Mouse (Mus musculus): Measurements from ENCODE around the gene Cmtm3.

Gene Cmtm3

DNA sequence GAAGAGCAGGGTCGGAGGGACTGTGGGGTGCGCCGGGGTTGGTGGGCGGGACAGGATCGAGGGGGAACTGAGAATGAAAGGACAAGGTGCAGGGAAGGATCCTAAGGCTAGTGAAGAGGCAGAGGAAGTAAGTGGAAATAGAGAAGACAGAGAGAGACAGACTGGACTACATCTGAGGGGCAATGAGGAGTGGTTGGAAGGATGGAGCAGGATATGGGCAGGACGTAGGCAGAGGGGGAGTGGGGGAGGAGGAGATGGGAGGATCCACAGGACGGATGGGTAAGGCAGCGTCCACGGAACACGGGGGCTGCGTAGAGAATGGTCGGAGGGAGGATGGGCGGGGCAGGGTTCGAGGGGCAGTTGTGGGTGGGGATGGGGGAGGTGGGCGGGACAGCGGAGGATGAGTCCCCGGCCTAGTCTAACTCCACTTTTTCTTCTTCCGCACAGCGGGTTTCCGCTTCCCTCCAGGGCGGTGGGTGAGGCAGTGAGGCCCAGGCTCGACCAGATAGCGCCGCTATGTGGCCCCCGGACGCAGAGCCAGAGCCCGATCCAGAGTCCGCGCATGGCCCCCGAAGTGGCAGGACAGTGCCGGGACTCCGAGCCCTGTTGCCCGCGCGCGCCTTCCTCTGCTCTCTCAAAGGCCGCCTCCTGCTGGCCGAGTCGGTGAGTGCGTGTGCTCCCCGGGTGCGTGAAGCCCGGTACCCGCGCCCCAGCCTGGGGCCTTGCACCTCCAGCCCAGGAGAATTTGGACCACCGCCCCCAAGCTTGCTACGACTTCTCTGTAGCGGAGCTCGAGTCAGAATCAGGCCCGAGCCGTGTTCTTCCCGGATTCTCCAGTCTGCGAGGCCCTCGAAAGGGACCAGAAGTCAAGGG, 1.3 kb downstream of the Cmtm3 start:
- TF ChIP-seq GATA4 (IDR thresholded peaks at IDR 0.05; ENCODE audit: insufficient replicate concordance, low read length), result peak; percentile 60; the same call in 1 of the 2 replicates

DNA sequence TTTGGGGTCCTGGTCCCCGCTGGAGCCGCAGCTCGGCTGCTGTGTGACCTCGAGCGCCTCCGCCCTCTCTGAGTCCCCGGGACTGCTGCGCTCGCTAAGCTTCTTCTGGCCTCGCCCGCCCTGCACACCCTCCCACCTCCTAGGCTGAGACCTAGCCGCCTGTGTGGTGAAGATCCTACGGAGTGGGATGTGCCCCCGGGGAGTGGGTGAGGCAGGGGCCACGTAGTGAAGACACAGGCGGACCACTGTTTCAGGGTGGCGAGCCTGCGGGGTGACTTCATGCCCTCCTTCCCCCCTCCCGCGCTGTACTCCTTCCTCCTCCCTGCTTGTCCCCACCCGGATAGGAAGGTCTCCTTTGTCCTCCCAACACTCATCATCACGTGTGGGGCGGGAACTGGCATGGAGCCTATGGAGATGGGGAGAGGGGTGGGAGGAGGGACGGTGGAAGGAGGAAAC, 1.9 kb downstream of the Cmtm3 start:
- no peak for TF ChIP-seq GATA4 (IDR thresholded peaks at IDR 0.05; ENCODE audit: insufficient replicate concordance, low read length)

DNA sequence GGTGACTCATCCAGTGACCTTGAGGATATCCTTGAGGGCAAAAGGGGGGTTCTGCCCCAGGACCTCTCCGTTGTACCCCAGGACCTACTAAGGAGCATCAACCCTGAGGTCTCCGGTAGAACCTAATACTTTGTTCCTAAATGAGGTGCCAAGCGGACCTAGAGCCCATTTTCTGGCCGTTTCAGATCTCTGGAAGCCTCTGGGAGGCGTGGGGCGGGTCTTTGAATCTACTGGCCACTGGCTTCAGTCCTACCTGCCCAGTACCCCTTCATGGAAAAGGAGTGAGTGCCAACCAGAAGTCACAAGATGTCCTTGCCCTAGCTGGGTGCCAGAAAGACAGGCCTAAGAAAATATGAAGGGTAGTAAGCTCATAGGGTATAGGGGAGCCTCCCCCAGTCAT, 2.5 kb downstream of the Cmtm3 start:
- TF ChIP-seq GATA4 (IDR thresholded peaks at IDR 0.05; ENCODE audit: insufficient replicate concordance, low read length), result no peak

DNA sequence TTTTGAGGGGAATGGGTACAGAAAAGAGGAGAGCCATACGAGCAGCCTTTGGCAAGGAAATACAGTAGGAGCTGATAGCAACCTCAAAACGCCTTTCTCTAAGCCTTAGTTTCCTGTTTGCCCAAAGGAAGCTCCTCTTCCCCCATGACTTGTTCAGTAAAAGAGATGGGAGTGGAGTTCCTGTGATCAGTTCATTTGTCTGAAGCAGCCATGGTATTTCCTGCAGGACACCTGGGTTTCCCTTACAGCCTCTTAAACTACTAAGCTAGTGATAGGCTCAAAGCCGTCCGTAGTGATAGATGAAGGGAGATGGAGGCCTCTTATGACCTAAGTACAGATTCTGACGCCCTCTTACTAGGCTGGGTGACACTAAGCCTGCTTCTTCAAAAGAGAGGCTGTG, 3.2 kb downstream of the Cmtm3 start:
- TF ChIP-seq GATA4 (IDR thresholded peaks at IDR 0.05; ENCODE audit: insufficient replicate concordance, low read length), result 0 out of 2 replicates have a peak, but pooled peaks have one; percentile 9

DNA sequence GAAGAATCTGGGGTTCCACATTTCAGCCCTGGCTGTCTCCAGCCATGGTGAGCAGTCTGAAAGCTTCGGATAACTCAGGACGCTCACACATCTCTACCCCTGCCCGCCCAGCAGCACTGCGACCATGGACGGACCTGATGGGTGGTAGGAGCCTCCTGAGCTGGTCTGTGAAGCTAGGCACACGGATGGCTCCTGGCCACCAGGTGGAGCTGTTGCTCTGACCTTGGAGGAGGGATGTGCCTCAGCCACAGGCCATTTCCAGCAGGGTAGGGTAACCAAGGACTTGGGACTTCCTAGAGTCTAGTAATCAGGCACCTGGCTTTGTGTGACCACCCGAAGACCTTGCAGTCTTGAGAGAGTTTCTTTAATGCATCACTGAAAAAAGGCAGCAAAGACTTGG, 4.7 kb downstream of the Cmtm3 start:
- TF ChIP-seq GATA4 (IDR thresholded peaks at IDR 0.05; ENCODE audit: insufficient replicate concordance, low read length), result no peak

DNA sequence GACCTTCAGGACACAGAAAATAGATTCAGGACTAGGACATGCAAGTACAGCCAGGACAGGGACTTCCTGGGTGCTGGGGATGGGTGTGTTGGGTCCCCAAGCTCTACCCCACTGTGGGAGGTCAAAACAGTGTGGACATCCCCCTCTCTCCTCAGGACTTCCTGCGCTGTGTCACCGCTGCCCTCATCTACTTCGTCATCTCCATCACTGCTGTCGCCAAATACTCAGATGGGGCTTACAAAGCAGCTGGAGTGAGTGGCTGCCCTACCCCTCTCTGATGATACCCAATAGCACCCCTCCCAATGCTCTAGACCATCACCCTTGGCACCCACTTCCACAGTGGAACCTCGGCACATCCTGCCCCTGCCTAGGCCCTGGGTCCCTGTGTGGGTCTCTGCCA, 5.4 kb downstream of the Cmtm3 start:
- TF ChIP-seq GATA4 (IDR thresholded peaks at IDR 0.05; ENCODE audit: insufficient replicate concordance, low read length), result no peak

DNA sequence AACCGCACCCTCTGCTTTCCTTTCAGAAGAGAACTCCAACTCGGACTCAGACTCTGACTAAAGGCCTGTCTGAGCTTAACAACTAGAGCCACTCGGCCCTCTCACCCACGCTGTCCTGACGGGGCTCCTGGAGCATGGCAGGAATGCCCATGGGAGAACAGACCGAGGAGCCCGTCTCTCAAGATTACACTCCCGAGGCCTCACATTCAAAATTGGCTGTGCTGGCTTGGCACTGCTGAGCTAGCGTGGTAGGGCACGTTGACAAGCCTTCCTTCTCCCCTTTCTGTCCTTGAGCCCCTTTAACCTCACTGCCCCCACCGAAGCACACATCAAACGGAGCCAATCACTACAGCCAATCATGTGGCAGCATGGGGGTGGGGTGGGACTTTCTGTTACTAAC, 7.5 kb downstream of the Cmtm3 start:
- TF ChIP-seq GATA4 (IDR thresholded peaks at IDR 0.05; ENCODE audit: insufficient replicate concordance, low read length), result no peak

DNA sequence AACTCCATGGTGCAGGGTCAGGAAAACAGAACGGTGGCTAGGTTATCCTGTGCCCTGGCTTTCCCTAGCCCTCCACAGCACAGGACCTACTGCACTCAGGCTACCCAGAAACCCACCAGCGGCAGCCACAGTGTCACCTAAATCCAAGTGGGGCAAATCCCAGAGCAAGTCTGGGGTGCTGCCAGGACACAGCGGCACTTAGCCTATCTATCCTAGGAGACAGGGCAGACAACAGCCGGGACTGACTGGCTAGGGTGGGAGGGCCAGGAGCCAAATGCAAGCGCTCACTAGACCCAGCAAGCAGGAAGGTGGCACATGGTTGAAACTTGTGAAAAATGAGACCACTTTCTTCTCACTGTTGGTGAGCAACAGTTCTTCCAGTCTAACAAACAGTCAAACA, 9.8 kb downstream of the Cmtm3 start:
- TF ChIP-seq GATA4 (IDR thresholded peaks at IDR 0.05; ENCODE audit: insufficient replicate concordance, low read length), result no peak

DNA sequence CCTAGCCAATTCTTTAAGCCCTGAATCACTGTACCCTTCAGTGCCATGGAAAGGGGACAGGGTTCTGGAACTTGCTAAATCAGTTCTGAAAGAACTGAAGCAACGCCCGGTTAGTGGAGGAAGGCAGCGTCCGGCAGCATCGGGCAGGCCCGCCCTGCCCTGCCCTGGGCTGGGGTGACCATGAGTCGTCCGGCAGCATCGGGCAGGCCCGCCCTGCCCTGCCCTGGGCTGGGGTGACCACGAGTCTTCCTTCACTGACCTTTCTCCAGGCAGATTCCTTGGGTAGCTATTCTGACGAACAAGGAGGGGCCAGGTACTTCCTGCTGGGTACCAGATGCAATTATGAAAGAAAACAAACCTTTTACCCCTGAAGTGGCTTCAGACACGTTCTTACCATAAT, 10.8 kb downstream of the Cmtm3 start:
- no peak for TF ChIP-seq GATA4 (IDR thresholded peaks at IDR 0.05; ENCODE audit: insufficient replicate concordance, low read length)

DNA sequence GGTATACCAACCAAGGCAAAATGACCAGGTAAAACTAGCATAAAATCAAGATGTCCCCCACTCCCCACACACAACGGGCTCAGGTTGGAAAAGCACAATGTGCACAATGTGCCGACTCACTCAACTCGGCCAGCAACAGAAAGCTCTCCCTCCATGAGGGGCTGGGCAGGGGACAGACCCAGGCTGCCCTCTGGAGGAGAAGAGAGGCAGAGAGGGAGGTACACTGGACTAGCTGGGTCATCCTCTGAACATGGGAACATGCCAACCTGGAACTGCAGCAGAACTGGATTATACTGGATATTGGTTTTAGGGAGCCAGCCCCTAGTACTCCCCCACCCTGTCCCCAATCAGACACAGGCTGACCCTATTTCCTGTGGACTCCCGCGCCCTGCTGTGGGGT, 14.0 kb downstream of the Cmtm3 start:
- no peak for TF ChIP-seq GATA4 (IDR thresholded peaks at IDR 0.05; ENCODE audit: insufficient replicate concordance, low read length)

DNA sequence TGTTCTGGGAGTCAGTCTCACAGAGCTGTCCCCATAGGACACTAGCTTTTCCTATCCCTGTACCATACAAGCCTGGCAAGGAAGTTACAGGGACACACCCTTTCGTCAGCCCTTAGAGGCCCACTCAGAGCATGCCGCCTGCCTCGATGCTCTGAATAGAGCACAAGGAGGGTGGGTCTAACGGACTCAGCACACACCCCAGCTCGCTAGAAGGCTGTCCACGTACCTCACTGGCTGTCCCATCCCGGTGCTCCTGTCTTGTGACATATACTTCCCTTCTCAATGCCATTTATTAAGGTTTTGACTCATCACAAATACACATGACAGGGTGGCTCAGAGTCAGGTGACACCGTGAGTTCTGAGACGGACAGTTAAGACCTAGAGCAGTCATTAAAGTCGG, 15.3 kb downstream of the Cmtm3 start:
- no peak for TF ChIP-seq GATA4 (IDR thresholded peaks at IDR 0.05; ENCODE audit: insufficient replicate concordance, low read length)

DNA sequence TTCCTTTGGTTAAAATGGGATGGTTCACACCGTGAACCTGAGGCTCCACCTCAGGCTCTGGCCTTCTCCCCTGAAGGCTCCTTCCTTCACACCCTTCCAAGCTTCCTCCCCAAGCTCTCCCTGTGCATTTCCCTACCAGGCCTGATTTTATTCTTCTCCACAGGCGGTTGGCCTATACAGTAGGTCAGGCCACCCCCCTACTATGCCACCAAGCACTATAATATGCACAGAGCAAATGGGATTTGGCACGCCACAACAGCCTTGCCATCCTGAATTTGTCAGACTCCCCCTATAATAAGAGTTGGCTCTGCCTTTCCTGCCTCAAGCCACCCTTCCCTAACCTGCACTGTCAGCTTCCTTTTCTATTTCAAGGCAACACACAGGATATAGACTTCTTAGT, 19.4 kb downstream of the Cmtm3 start:
- TF ChIP-seq GATA4 (IDR thresholded peaks at IDR 0.05; ENCODE audit: insufficient replicate concordance, low read length), result no peak

DNA sequence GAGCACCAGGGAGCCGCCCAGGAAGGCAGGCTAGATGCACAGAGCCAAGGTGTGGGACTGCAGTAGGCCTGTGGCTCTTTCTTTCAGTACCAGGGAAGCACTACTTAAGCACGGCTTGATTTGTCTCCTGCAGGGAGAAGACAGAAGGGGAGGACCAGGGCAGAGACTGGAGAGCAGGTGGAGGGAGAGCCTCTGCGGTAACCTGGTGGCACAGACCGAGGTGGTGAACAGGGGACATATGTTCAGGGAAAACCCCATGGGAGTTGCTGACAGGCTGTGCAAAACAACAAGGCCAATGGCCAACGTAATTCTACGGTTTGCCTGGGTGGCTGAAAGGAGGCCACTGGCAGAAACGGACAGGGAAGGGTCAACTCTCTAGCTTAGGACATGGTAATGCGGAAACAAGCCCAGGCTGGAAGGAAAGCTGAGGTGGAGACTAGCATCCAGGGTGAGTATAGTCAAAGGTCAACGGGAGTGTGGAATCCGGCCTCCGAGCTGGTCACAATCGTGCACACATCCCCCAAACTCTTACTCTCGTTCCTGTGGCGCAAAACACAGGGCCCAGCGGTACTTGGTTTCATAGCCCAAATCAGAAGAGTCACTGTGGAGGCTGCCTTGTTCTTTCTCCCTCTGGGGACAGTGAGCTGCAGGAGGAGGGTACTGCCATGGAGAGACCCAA, 20.7 kb downstream of the Cmtm3 start:
- no peak for TF ChIP-seq GATA4 (IDR thresholded peaks at IDR 0.05; ENCODE audit: insufficient replicate concordance, low read length)

DNA sequence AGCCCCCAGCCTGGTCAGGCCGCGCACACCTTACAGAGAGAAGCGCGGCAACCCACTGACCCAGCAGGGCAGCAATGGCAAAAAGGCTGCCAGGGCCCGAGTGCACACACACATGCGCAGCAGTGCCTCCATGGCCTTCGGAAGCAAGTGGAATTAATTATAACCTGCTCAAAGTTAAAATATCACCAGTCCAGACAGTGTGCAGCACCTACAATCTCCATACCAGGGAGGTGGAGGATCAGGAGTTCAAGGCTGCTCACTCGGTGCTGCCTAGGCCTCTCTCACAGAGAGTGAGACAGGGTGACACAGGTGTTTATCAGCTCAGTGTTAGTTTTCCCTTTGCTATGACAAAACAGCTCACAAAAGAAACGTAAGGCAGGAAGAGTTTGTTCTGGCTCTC, 26.5 kb downstream of the Cmtm3 start:
- no peak for TF ChIP-seq GATA4 (IDR thresholded peaks at IDR 0.05; ENCODE audit: insufficient replicate concordance, low read length)

DNA sequence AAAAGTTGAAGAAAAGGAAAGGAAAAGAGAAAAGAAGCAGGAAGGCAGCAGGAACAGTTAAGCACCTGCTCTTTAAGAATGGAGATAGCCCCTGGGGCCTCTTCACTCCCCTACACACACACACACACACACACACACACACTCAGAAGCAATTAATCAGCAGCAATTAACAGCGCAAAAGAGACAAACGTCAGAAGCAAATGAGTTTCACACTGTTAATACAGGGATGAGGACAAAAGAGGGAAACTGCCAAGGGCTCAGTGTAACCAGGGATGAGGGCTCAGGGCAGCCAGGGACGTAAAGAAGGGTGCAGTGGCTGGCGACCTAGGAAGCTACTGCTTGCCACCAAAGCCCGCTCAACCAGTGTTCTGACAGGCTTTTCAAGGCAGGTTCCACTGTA, 28.2 kb downstream of the Cmtm3 start:
- no peak for TF ChIP-seq GATA4 (IDR thresholded peaks at IDR 0.05; ENCODE audit: insufficient replicate concordance, low read length)

DNA sequence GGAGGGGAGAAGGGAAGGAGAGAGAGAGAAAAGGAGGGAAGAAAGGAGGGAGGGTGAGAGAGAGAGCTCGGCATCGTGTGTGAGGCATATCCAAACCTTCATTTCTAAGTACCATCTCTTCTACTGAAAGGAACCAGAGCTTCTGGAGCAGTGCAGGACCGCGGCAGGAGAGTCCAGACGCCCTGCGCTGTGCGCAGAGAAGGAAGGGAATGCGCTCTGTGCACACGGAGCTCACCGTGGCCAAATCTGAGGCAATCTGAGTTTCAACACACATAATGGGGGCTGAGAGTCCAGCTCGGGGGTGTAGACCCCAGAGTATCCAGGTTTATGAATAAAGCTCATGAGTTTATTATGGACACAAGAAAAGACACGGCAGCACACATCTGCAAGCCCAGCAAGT, 30.4 kb downstream of the Cmtm3 start:
- no peak for TF ChIP-seq GATA4 (IDR thresholded peaks at IDR 0.05; ENCODE audit: insufficient replicate concordance, low read length)

All from liver, adult (tissue).